Mouse (Mus musculus) midbrain, embryonic 15.5 days (tissue): Measurements from ENCODE around the gene Bmper. TPM values are rescaled to one million over a fixed set of nuclear protein-coding genes. Genes with fewer than 3 reads are reported as not detected.

Experiments used
- ATAC-seq: fragments of 200-750 bp; cut with Nextera tagmentation; replicated peaks from 2 replicates; pipeline ENCODE4 v1.8.0; 2017; ENCODE audit warnings: moderate TSS enrichment
- H3K27ac ChIP-seq: fragments of 300-500 bp; sonication (generic); 2 replicates; pipeline ENCODE4 v1.5.1; 2015; ENCODE audit warnings: mild to moderate bottlenecking, inconsistent platforms
- H3K27me3 ChIP-seq: fragments of 300-500 bp; sonication (generic); replicated peaks from 2 replicates; pipeline ENCODE4 v1.6.1; 2015; ENCODE audit warnings: inconsistent platforms
- H3K36me3 ChIP-seq: fragments of 300-500 bp; sonication (generic); replicated peaks from 2 replicates; pipeline ENCODE4 v1.6.1; 2015; ENCODE audit warnings: inconsistent platforms
- H3K4me1 ChIP-seq: fragments of 300-500 bp; sonication (generic); 2 replicates; pipeline ENCODE4 v1.6.1; 2015; ENCODE audit warnings: inconsistent platforms
- H3K4me2 ChIP-seq: fragments of 300-500 bp; sonication (generic); 2 replicates; pipeline ENCODE4 v1.6.1; 2015; ENCODE audit warnings: inconsistent platforms, mild to moderate bottlenecking, moderate library complexity
- H3K4me3 ChIP-seq: fragments of 300-500 bp; sonication (generic); 2 replicates; pipeline ENCODE4 v1.5.1; 2015; ENCODE audit warnings: mild to moderate bottlenecking, inconsistent platforms
- H3K9ac ChIP-seq: fragments of 300-500 bp; sonication (generic); 2 replicates; pipeline ENCODE4 v1.6.1; 2015; ENCODE audit warnings: mild to moderate bottlenecking, inconsistent platforms
- H3K9me3 ChIP-seq: fragments of 300-500 bp; sonication (generic); 2 replicates; pipeline ENCODE4 v1.6.1; 2016; ENCODE audit warnings: inconsistent platforms
- WGBS: fragments of 180-500 bp; shearing (Covaris S2); methylation state at CpG from one replicate; pipeline ENCODE4 v1.1.7; 2015; ENCODE audit warnings: mixed read lengths; 5-methylcytosine and 5-hydroxymethylcytosine counted together
- polyA plus RNA-seq: library from polyadenylated mRNA; unstranded; fragments of >200 nt; fragmentation: Nextera tagmentation; extraction: Ambion mirVana; gene quantifications from 2 replicates; pipeline ENCODE4 v1.2.1, GENCODE M21; 2015

Gene Bmper
- polyA plus RNA-seq, 1 experiment from 2014 or later, result 7.1 TPM

- Histone ChIP-seq H3K27ac (no peak overlapping the region), H3K9me3 (no peaks in the 10 kb centered on the region), H3K27me3 (no peaks in the 10 kb centered on the region), H3K4me1 (no peaks in the 10 kb centered on the region), H3K36me3 (no peaks in the 10 kb centered on the region), H3K4me3 (no peak overlapping the region), H3K4me2 (no peak overlapping the region), H3K9ac (no peak overlapping the region)
- no peak for ATAC-seq
- 74% methylated on average over 2 of the region's 2 CpGs for WGBS
These were observed 140.3 kb downstream of the Bmper start for GRCm38 (mm10) chr9:23363139-23363538.

GRCm38 (mm10) chr9:23363540-23363939 lies 140.7 kb downstream of the Bmper start:
- Histone ChIP-seq H3K4me1 (no peaks in the 10 kb centered on the region), H3K4me3 (no peak overlapping the region), H3K27ac (no peak overlapping the region), H3K4me2 (no peak overlapping the region), H3K36me3 (no peaks in the 10 kb centered on the region), H3K9me3 (no peaks in the 10 kb centered on the region), H3K9ac (no peak overlapping the region), H3K27me3 (no peaks in the 10 kb centered on the region)
- WGBS, result 92% methylated on average over 7 of the region's 7 CpGs
- ATAC-seq, result no peak

GRCm38 (mm10) chr9:23364047-23364446 lies 141.2 kb downstream of the Bmper start:
- Histone ChIP-seq H3K4me3 (no peak overlapping the region), H3K9me3 (no peaks in the 10 kb centered on the region), H3K4me2 (no peak overlapping the region), H3K9ac (no peak overlapping the region), H3K36me3 (no peaks in the 10 kb centered on the region), H3K4me1 (no peaks in the 10 kb centered on the region), H3K27ac (no peak overlapping the region), H3K27me3 (no peaks in the 10 kb centered on the region)
- no peak for ATAC-seq
- 96% methylated on average over 2 of the region's 2 CpGs for WGBS

- no peak overlapping the region for H3K27ac ChIP-seq
- no peak overlapping the region for H3K9ac ChIP-seq
- H3K27me3 ChIP-seq, result no peaks in the 10 kb centered on the region
- no peaks in the 10 kb centered on the region for H3K9me3 ChIP-seq
- H3K4me2 ChIP-seq, result no peak overlapping the region
- H3K4me3 ChIP-seq, result no peak overlapping the region
- no peak for ATAC-seq
- no peaks in the 10 kb centered on the region for H3K36me3 ChIP-seq
- no peaks in the 10 kb centered on the region for H3K4me1 ChIP-seq
These were observed 145.2 kb downstream of the Bmper start for GRCm38 (mm10) chr9:23368124-23368523.

GRCm38 (mm10) chr9:23374789-23375460 lies 152.0 kb downstream of the Bmper start:
- Histone ChIP-seq H3K9ac (no peak overlapping the region), H3K9me3 (no peaks in the 10 kb centered on the region), H3K4me1 (peaks cover 25% of the 10 kb centered on the region), H3K27ac (no peak overlapping the region), H3K36me3 (no peaks in the 10 kb centered on the region), H3K27me3 (no peaks in the 10 kb centered on the region), H3K4me2 (no peak overlapping the region), H3K4me3 (no peak overlapping the region)
- WGBS, result 52% methylated on average over 4 of the region's 4 CpGs
- ATAC-seq, result no peak

- peak; percentile 76 for ATAC-seq
- H3K36me3 ChIP-seq, result no peaks in the 10 kb centered on the region
- H3K4me1 ChIP-seq, result peaks cover 28% of the 10 kb centered on the region
- H3K27me3 ChIP-seq, result no peaks in the 10 kb centered on the region
- no peak overlapping the region for H3K9ac ChIP-seq
- no peak overlapping the region for H3K4me3 ChIP-seq
- peak overlapping the region; percentile 9; the same call in 1 of the 2 replicates for H3K27ac ChIP-seq
- H3K9me3 ChIP-seq, result no peaks in the 10 kb centered on the region
- WGBS, result 15% methylated on average over 5 of the region's 5 CpGs
- H3K4me2 ChIP-seq, result no peak overlapping the region
These were observed 155.2 kb downstream of the Bmper start for GRCm38 (mm10) chr9:23377831-23378730.

GRCm38 (mm10) chr9:23378731-23379170 lies 155.9 kb downstream of the Bmper start:
- WGBS, result 8% methylated on average over 6 of the region's 6 CpGs
- Histone ChIP-seq H3K27me3 (no peaks in the 10 kb centered on the region), H3K9ac (no peak overlapping the region), H3K4me1 (peaks cover 28% of the 10 kb centered on the region), H3K9me3 (no peaks in the 10 kb centered on the region), H3K4me2 (no peak overlapping the region), H3K4me3 (no peak overlapping the region), H3K36me3 (no peaks in the 10 kb centered on the region), H3K27ac (peak overlapping the region; percentile 4)
- ATAC-seq, result peak; percentile 88

GRCm38 (mm10) chr9:23380171-23380835 lies 157.4 kb downstream of the Bmper start:
- Histone ChIP-seq H3K9ac (no peak overlapping the region), H3K4me3 (no peak overlapping the region), H3K27me3 (no peaks in the 10 kb centered on the region), H3K36me3 (no peaks in the 10 kb centered on the region), H3K27ac (no peak overlapping the region), H3K4me2 (no peak overlapping the region), H3K4me1 (peaks cover 28% of the 10 kb centered on the region), H3K9me3 (no peaks in the 10 kb centered on the region)
- 25% methylated on average over 5 of the region's 5 CpGs for WGBS
- ATAC-seq, result no peak

GRCm38 (mm10) chr9:23383291-23383690 lies 160.4 kb downstream of the Bmper start:
- Histone ChIP-seq H3K27ac (no peak overlapping the region), H3K4me2 (no peak overlapping the region), H3K4me3 (no peak overlapping the region), H3K4me1 (peaks cover 18% of the 10 kb centered on the region), H3K9ac (no peak overlapping the region), H3K27me3 (no peaks in the 10 kb centered on the region), H3K36me3 (no peaks in the 10 kb centered on the region), H3K9me3 (no peaks in the 10 kb centered on the region)
- 85% methylated on average over 8 of the region's 8 CpGs for WGBS
- no peak for ATAC-seq

- Histone ChIP-seq H3K36me3 (no peaks in the 10 kb centered on the region), H3K27ac (no peak overlapping the region), H3K4me2 (no peak overlapping the region), H3K9ac (no peak overlapping the region), H3K4me3 (no peak overlapping the region), H3K9me3 (no peaks in the 10 kb centered on the region), H3K27me3 (no peaks in the 10 kb centered on the region), H3K4me1 (peaks cover 12% of the 10 kb centered on the region)
- WGBS, result 90% methylated on average over 1 of the region's 1 CpGs
- ATAC-seq, result no peak
These were observed 161.0 kb downstream of the Bmper start for GRCm38 (mm10) chr9:23383837-23384236.

GRCm38 (mm10) chr9:23384880-23385279 lies 162.0 kb downstream of the Bmper start:
- Histone ChIP-seq H3K27me3 (no peaks in the 10 kb centered on the region), H3K36me3 (no peaks in the 10 kb centered on the region), H3K9ac (no peak overlapping the region), H3K4me2 (no peak overlapping the region), H3K9me3 (no peaks in the 10 kb centered on the region), H3K27ac (no peak overlapping the region), H3K4me3 (no peak overlapping the region), H3K4me1 (peaks cover 3% of the 10 kb centered on the region; the same call in 1 of the 2 replicates)
- ATAC-seq, result no peak
- WGBS, result 87% methylated on average over 3 of the region's 3 CpGs

GRCm38 (mm10) chr9:23386201-23386600 lies 163.3 kb downstream of the Bmper start:
- Histone ChIP-seq H3K4me2 (no peak overlapping the region), H3K27me3 (no peaks in the 10 kb centered on the region), H3K4me3 (no peak overlapping the region), H3K9ac (no peak overlapping the region), H3K36me3 (no peaks in the 10 kb centered on the region), H3K4me1 (no peaks in the 10 kb centered on the region), H3K27ac (no peak overlapping the region), H3K9me3 (no peaks in the 10 kb centered on the region)
- ATAC-seq, result no peak
- WGBS, result 58% methylated on average over 3 of the region's 3 CpGs
